Mouse (Mus musculus): ENCODE results near the gene Tmem119.

The Tmem119 gene

DNA sequence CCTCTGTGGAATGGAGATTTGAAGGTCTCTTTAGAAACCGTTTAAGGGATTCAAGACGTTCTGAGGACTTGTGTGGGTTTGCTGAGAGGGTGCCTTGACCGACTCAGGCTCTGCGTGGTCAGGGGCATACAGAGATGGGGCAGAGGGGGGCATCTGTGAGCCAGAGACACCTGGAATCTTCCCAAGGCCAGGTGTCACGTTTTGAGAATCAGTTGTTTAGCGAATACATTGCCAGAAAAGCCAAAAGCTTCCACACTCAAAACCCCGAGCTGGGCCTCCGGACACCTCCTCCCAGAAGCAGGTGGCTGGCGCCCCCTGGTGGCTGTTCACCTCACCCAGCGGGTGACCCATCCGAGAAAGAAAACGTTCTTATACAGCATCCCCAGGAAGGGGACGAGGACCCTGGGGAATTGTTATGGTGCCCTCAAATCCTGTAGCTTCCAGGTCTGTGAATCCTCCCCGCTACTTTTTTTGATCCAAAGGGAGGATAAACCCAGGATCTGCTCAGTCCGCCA, 15.4 kb upstream of the Tmem119 start:
- peak; percentile 64 for DNase-seq

DNA sequence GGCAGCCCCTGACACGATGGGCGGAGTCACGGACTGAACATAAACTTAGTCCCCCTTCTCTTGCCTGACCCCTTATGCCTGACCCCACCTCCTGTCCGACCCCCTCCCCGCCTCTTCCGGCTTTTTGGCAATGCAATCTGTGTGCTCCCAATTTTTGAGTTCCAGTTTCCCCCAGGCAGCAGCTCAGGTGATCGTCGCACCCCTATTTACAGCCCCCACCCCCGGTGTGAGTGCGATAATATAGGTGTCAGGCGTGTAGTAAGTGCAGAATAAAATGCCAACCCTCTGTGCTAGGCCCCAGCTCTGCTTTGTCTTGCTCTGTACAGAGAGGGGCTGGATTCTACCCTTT, 14.7 kb upstream of the Tmem119 start:
- DNase-seq = no peak

DNA sequence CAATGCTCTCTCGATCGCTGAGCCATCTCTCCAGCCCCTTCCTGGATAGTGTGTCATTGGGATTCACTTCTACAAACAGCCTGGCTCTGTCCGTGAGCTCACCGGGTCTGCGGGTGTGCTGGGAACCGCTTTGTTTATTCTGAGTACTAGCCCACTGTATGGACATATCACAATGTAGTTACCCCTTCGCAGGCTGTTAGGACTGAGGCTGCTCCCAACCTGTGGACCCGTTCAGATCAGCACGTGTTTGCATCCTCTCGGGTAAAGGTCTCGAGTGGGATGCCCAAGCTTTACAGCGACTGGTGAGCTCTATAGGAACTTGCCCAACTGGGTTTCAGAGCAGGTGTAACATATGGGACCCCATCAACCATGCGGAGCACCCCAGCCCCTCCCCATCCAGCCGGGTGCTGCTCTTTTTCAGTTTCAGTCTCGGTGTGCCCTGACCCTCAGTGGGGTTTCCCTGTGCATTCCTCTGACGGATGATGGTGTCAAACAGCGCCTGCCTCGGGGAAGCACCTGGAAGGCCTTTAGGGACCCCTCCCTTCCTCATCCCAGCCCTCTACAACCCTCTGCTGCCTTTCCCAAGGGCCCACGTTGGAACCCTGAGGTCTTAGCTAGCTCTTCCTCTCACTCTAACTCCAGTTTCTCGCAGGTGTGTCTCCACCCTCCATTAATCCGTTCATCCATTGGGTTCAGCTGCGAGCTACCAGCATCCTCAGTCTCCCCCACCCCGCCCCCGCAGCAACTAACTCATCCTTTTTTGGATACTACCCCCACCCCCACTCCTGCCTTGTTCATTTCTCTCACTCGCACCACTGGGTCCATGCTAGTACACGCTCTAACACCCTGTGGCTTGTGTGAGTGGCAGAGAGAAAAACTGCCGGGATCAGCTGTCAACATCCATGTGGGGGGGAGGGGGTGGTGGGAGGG, 14.1 kb upstream of the Tmem119 start:
- DNase-seq = no peak

DNA sequence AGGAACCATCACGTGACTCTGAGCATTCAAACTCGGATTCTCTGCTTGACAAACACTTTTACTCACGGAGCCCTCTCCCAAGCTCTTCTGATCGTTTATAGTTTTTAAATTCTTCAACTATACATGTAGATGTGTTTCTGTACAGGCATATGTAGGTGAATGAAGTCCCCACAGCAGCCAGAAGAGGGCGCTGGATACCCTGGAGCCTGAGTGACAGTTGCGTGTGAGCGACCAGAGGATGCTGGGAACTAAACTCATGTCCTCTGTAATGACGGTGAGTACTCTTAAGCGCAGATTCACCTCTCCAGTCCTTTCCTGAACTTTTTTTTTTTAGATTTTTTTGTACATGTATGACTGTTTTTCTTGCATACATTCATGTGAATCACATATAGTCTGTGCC, 13.3 kb upstream of the Tmem119 start:
- no peak for DNase-seq

DNA sequence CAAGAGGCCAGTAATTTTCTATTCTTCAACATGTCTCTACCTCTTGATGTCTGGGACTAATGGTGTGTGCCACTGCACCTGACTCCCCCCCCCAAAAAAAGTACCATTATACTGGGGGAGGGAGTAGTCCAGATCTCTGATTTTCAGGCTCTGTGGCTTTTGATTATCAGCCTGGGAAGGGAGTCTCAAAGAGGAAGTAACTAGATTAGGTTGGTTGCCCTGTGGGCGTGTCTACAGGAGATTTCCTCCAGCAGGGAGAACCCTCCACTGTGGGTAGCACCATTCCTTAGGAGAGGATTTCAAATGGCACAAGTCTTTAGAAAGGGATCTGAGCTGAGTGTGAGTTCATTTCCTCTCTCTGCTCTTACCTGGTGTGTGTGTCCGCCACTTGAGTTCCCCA, 12.3 kb upstream of the Tmem119 start:
- no peak for DNase-seq

DNA sequence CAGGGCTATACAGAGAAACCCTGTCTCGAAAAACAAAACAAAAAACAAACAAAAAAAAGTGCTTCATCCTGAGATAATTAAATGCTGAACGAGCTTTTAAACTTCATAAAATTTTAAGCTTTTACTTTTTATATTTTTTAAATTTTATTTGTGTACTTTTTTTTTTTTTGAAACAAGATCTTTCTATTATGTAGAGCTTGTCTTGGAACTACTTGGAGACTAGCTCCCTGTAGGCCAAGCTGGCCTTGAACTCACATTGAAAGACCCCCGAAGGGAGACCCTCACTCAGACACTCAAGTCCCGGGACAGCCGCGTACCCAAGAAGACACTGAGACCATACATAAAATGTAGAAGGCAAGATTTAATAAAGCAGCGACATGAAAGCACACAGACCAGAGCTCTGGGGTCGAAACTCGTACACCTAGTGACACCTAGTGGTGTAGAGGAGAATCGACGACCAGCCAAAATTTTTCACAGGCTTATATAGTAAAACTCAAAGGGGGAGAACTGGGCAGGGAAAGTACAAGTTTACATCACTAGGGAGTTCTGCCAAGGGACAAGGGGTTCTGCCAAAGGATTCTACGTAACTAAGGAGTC, 11.6 kb upstream of the Tmem119 start:
- DNase-seq = peak; percentile 11

DNA sequence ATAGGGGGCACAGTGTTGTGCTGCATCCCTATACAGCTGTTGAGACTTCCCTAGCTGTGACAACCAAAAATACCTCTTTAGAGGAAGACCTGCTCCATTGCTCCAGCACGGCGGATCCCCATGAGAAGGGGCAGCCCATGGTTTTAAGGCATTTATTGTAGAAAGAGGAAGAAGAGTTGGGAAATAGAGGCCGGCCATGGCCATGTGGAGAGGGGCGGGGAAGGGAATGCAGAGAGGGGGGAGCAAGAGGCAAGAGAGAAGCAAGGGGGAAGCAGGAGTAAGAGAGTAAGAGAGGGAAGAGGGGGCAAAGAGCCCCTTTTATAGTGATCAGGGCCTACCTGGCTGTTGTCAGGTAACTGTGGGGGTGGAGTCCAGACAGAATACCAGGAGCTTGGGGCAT, 9.8 kb upstream of the Tmem119 start:
- no peak for DNase-seq

DNA sequence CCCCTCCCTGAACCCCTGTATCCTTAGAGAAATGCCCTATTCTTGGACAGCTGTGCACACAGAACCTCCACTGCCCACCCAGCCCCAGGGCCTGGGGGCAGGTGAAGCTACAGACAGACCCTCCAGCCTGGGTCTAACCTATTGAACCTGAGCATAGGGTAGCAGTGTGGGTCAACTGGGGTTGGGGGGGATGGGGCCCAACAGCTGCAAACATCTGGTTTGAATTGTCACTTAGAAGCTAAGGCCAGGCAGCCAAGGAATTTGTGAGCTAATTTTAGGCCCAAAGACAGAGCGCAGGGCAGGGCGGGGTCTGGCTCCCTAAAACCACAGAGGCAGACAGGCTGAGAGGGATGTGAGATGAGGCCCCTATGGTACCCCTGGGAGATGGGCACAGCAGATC, 7.9 kb upstream of the Tmem119 start:
- no peak for DNase-seq

DNA sequence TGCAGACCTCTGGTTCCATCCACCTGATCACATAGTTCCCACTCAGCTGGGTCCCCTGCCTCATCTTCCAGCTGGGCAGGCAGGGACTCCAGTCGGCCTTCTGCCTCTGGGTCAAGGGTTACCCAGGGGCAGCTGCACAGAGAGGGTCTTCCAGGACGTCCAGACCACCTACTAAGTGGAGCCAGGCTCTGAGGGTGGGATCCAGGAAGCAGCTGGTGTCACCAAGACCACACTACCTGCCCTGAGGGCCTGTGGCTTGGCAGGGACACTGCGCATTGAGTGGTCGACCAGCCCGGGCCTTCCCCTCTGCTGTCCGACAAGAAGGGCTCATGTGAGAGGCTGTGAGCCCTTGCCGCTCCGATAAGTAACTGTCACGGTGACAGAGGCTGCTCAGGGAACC, 7.4 kb upstream of the Tmem119 start:
- DNase-seq = no peak

DNA sequence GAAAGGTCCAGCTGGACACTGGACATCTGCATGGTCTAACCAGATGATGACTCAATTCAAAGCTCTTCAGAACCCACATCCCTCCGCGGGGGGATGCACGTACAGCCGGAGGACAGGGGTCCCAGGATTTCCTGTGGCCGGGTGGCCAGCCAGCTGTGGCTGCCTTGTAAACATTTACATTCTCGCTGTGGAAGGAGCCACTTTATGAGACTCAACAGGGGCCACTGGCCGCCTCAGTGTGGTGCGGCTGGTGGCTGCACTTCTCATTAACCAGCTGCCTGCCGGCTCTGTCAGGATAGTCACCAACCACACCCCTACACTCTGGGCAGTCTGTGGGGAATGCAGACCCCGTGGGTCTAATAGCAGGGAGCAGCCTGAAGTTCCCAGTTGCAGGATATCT, 6.1 kb upstream of the Tmem119 start:
- DNase-seq = no peak

DNA sequence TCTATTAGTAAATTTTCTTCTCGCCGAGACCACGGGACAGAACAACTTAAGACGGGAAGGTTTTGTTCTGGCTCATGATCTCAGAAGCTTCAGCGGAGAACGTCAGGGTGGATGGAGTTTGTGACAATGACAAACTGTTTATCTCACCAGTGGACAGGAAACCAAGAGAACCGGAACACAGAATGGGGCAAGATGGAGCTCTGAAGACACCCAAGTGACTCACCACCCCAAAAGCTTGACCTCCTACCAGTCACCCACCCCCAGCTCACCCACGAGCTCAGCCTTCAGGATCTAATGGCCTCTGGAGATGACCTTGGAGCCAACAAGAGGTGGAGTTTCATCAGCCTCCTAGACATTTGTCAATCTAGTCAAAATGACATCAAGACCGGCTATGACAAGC, 5.0 kb upstream of the Tmem119 start:
- DNase-seq = no peak

DNA sequence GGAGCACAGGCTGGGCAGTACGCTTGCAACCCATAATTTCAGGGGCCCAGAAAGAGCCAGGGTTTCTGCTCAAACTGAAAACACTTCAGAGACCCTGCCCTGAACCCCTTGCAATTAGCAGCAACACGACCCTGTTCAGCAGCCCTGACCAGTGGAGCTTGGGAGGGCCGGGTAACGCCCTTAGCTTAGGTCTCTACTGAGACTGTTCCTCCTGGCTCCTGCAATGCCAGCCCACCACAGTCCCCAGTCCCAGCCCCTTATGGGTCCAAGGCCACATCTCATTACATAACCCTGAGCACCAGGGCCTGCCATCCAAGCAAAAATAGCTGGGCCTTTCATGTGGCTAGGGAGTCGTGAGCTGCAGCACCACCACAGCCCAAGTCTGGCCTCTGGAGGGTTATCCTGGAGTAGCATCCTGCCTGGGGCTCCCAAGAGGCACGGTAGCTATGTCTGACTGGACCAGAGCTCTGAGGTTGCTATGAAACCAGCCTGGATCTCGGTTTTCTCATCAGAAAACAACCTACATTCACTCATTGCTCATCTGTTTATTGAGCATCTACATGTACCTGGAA, 4.2 kb upstream of the Tmem119 start:
- DNase-seq = no peak

DNA sequence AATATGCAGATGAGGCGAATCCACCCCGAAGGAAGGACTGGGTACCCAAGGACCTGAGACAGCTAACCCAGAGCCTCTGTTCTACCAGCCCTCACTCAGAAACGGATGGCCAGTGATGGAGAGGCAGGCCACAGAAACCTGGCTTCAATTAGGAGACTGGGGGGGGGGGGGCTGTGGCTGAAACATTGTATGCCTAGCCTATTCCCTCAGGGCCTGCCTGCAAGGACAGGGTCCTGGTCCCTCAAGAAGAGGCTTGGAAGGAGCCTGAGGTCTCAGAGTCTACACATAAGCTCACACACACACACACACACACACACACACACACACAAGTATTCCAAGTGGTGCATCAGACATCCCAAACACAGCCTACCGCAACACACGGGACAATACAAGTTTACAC, 625 bp downstream of the Tmem119 start:
- no peak for DNase-seq

DNA sequence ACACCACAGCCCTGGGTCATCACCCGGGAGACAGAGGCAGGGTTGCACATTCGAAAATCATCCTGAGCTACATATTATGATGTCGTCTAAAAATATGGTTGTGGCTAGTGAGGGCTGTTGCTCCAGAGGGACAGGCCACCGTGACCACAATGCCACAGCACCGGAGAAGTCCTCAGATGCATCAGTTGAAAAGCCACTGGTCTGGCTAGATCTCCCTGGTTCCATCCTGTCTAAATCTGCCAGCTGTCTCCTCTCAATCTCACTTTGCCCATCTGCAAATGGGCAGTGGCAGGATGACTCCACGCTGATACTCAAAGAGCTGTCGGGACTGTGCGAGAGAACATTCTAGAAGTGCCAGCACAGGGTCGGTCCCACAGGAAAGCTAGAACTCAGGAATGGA, 1.8 kb downstream of the Tmem119 start:
- no peak for DNase-seq

DNA sequence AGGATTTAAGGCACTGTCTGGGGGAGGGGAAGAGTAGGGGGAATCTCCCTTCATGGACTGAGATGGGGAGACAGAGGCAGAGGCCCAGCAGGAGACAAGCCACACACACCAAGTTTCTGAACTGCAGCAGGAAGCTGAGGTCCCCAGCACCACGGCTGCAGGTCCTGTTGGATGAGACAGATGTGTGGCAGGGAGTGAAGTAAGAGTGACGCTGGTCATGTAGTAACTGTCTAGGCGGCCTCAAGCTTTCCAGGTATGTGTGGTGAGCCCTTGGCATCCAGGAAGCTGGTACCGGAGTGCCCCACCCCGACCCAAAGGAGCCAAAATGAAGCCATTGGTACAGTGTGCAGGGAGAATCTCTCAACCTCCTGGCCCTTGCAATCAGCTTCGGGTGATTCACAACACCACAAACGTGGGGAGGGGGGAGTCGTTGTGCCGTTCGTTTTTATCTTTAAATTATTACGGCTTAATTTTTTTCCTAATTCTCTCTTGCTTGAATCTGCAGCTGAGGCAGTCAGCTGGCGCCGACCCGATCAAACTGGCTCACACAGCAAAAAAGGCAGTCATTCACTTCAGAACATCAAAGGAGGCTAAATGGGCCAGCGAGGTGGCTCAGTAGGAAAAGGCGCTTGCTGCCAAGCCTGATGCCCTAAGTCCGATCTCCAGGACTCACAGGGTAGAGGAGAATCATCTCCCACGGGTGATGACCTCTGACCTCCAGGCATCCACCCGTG, 3.0 kb downstream of the Tmem119 start:
- no peak for DNase-seq

DNA sequence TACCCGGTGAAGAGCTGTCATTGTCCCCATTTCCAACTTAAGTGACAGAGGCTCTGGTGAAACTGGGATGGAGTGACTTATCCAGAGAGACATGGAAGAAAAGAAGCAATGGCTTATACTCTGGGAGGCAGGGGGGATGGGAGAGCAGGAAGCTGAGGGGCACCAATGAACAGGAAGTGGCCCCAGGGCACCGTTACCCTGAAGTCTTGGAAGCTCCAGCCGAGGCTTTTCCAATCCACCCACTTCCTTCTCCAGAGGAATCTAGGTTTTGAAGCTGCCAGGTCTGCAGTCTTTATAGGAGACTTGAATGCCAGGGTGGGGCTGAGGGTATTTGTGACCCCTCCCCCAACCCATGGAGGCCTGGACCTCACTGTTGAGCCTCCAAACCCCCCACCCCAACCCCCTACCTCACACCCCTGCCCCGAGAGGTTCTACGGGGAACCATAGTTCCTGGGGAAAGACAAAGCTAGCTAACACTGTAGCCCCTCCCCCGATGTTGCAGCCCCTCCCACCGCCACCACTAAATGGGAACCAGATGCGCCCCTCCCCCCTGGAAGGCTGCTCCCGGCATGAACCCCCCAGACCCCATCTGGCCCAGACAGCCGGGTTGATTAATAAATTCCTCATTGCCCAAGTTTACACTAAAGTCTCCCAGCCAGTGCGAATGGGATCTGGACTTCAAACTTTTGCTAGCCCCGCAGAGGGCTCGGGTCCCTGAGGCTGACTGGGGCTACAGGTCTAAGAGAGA, 3.7 kb downstream of the Tmem119 start:
- DNase-seq = no peak

DNA sequence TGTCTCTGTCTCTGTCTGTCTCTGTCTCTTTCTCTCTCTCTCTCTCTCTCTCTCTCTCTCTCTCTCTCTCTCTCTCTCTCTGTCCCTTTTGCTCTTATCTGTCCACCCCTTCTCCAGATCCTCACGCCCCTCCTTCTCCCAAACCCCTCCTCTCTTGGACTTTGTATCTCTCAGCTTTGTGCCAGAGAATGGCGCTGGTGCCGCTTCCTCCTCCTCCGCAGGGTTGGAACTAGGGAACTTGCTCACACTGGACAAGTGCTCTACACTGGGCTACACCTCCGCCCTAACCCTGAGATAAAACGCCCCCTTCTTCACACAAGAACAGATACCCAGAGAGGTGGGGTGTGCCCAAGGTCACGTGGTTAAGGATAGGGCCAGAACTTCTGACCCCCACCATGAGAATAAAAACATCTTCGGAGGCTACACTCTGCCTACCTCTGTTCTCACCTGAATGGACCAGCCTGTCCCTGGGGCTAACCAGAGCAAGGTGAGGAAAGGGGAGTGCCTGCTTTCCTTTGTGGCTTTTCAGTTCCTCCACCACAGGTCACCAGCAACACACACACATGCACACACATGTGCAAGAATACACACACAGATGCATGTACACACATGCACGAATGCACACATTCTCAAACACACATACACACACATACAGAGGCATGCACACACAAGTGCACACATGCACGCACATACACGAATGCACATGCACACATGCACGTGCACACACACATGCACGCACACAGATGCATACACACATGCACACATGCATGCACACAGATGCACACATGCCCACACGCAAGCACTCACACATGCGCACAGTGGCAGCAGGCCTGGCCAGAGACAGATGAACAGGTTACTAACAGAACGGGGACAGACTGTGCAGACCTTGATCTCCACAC, 8.9 kb downstream of the Tmem119 start:
- DNase-seq = no peak

DNA sequence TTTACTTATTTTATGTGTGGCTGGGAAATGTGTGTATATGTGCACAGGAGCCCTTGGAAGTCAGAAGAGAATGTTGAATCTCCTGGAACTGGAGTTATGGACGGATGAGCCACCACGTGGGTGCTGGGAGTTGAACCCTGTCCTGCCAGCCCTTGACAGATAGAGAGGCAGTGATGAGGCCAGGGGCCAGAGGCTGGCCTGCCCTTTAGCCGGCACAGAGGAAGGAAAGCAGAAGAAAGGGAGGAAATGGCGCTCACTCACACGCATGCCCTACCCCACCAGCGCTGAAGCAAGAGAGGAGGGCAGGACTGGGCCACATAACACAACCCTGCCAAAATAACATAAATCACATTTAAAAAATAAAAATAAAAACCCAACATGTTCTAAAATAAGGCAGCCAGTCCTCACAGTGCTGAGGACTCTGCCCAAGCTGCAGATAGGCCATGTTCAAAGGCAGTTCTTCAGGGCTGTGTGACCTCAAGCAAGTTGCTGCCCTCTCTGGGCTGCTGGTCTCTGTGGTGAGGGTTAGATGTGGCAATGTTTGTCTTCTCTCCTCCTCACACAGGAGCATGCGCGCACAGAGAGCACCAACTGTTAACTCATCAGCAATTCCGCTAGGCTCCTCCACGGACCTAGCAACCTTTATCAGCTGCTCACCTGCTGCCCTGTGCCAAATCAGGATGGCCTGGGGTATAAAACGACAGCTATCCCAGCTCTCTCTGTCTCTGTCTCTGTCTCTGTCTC, 9.7 kb downstream of the Tmem119 start:
- no peak for DNase-seq

DNA sequence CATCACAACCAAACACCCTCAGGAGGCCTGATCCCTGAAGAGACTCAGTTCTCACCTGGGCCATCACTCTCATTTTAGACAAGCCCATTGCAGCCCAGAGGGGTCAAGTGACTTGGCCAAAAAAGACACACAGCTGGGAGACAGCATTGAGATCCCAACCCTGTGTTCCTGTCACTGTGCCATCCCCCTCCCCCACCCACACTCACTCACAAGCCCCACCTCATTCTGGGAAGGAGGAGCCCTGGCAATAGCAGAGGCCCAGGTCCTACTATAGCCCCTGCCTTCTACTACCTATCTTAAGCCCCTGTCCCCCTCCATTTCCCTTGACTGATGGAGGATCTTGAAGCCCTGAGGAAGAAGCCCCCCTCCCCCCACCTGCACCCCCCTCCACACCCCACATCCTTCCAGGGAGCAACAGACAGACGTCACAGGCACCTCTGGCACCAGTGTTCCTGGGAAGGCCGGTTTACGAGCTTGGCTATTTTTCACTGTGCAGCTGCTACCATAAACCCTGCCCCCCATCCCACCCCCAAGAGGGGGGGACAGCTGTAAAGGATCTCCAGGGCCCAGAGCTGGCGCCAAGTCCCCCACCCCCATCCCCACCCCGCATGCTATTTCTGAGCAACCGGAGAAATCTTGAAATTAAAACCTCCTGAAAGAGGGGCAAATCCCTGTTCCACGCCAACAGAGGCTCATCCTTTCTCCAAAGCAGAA, 11.1 kb downstream of the Tmem119 start:
- no peak for DNase-seq

DNA sequence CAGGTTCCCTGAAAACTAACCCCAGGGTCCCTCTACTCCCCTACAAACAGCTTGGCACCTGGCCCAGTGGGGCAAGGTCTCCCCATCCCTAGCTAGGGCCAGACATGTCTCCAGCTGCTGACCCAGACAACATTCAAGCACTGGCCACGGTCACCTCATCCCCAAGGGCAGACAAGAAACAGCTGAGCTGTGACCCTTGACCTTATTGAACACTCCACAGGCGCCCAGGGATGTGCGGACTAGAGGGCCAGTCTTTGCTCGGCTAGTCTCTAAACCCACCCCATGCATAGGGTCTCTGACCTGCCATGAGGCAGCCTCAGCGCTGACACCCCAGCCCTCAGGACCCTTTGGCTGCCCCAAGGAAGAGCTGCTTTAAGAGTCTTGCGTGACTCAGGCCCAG, 11.7 kb downstream of the Tmem119 start:
- no peak for DNase-seq
